Mouse (Mus musculus) heart, postnatal 4 days (tissue): ENCODE data around the gene Spire2. TPM values are rescaled to one million over a fixed set of nuclear protein-coding genes. Genes with fewer than 3 reads are reported as not detected.
"Not testable (repeated sequence)": the region's sequence is repeated elsewhere in the genome, so short reads cannot be mapped to it uniquely, and the experiment has no call there.

Experiments
- DNase-seq: peaks from one replicate; pipeline ENCODE4 v3.0.0; 2021
- total RNA-seq, 2 experiments: library from RNA; stranded (reverse); gene quantifications; 2 replicates each; pipeline ENCODE4 v1.2.3; 2021

Spire2 gene
- total RNA-seq, 2 experiments from 2014 or later: 0.38 to 0.61 TPM

GRCm38 (mm10) chr8:123384883-123385540 is 52.5 kb downstream of the Spire2 start:
- DNase-seq: peak; percentile 46

DNA sequence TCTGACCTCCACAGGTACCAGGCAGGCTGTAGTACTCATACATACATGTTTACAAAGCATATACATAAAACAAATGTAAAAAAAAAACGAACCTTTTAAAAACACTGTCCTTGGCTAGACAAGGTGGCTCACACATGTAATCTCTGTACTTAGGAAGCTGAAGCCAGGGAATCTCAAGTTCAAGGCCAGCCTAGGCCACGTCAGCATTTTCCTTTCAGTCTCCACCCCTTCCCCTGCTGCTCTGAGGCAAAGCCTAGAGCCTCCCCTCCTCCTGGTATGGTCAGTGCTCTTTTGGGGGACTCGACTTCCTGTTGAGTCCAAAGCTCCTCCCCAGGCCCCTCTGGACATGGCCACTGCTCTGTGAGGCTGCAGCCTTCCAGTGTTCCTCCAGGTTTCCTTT is 54.5 kb downstream of the Spire2 start:
- no peak for DNase-seq

- DNase-seq: no peak
These were observed 55.3 kb downstream of the Spire2 start for GRCm38 (mm10) chr8:123387801-123388200.

- DNase-seq: no peak
These were observed 56.5 kb downstream of the Spire2 start for GRCm38 (mm10) chr8:123389026-123389425.

DNA sequence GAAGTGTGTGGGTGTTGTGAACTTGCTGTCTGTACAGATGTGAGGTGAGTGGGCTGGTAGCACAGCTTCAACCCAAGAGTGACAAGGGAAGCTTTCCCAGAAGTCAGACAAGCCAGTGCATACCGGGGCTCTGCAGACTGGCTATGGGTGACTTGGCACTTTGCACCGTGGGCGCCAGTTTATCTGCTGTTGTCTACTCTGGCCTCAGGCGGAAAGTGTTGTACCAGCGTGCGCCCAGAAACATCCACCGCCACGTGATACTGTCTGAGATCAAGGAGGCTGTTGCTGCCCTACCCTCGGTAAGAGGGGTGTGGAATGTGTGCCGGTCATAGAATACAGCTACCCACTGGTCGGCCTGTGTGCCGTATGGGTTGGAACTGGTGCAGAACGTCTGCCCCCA is 65.8 kb downstream of the Spire2 start:
- DNase-seq: no peak

DNA sequence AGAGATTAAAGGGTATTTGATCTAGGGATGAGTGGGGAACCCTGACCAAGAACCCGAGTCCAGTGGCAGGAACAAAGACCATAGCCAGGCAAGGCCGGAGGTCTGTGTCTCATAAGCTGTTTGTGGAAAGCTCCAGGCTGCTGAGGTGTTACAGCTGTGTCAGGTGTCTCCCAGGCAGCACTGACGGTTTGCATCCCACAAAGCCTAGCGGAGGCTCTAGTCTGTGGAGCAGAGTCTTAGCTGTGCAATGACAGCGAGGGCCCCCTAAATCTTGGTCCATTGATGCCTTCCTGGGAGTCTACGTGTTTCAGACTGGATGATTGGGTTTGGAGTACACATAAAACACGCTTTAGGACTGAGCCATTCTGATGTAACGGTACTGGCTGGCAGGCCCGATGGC is 69.4 kb downstream of the Spire2 start:
- DNase-seq: no peak

- peak; percentile 66 for DNase-seq
These were observed 70.3 kb downstream of the Spire2 start for GRCm38 (mm10) chr8:123402730-123403326.

DNA sequence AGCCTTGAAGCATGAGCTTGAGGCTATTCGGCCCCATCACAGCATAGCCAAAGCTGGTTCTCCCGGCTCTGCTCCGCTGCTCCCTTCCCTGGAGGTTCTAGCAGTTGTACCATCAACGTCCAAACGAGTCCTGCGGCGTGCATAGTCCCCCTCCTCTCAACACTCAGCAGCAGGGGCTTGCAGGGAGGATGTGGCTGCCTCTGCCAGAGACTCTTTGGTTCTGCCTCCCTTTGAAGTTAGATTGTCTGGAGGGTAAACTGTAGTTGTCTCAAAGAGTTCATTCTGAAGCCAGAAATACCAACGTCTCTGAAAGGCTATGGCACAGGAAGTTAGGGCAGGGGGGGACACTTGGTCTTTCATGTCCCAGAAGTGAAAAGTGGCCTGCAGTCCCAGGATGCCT is 72.0 kb downstream of the Spire2 start:
- no peak for DNase-seq

DNA sequence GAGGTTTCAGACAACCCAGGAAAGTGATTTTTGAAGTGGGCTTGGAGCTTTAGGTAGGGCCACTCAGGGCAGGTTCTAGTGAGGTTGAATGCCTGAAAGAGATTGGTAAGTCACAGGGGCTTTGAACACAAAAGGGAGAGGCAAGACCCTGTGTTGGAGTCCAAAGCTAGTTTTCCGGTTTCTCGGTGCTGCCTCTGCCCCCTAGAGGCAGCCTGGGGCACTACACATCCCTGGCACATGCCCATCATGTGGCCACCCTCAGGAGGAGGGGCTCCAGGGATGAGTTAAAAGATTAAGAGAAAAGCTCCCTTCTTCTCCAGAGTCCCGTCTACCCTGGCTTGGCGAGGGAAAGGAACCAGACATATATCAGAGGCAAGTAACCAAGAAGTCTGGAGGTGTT is 74.3 kb downstream of the Spire2 start, which contains the start of gene Mc1r:
Mc1r (plus strand) TSS at position 322 of the 400 bp plus-strand sequence.
- DNase-seq: peak; percentile 75

DNA sequence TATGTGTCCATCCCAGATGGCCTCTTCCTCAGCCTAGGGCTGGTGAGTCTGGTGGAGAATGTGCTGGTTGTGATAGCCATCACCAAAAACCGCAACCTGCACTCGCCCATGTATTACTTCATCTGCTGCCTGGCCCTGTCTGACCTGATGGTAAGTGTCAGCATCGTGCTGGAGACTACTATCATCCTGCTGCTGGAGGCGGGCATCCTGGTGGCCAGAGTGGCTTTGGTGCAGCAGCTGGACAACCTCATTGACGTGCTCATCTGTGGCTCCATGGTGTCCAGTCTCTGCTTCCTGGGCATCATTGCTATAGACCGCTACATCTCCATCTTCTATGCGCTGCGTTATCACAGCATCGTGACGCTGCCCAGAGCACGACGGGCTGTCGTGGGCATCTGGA is 75.1 kb downstream of the Spire2 start:
- DNase-seq: no peak

DNA sequence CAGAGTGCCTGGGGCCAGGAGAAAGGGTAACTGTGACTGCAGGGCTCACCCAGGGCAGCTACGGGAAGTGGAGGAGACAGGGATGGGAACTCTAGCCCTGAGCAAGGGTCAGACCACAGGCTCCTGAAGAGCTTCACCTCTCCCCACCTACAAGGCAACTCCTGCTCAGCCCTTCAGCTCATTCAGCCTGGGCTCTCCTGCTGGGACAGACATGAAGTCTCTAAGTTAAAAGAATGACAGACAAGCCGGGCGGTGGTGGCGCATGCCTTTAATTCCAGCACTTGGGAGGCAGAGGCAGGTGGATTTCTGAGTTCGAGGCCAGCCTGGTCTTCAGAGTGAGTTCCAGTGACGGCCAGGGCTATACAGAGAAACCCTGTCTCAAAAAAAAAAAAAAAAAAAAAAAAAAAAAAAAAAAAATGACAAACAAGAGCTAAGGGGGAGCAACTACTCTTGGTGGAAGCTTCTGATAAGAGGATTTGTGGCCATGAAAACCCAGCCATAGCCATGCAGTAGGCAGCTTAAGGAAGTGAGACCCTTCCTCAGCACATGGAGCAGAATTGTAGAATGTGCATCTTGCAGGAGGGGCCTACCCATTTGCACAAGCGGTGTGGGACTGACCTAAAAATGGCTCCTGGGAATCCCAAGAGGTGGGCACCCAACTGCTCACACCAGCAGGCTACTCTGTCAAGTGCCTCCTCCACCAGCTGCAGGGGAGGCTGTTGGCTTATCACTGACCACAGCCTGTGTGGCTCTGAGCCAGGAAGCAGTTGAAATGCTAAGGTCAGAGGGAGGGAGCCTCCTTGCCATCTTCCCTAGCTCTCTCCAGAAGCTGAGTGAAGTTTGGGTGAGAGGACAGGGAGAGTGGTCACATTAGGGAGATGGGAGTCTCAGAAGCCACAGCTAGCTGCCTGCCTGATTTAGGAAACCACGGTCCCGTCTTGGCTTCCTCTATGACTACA is 76.4 kb downstream of the Spire2 start:
- DNase-seq: peak; percentile 43

- DNase-seq: peak; percentile 76
These were observed 77.6 kb downstream of the Spire2 start for GRCm38 (mm10) chr8:123410049-123410587.

GRCm38 (mm10) chr8:123410788-123411187 is 78.3 kb downstream of the Spire2 start:
- DNase-seq: no peak

DNA sequence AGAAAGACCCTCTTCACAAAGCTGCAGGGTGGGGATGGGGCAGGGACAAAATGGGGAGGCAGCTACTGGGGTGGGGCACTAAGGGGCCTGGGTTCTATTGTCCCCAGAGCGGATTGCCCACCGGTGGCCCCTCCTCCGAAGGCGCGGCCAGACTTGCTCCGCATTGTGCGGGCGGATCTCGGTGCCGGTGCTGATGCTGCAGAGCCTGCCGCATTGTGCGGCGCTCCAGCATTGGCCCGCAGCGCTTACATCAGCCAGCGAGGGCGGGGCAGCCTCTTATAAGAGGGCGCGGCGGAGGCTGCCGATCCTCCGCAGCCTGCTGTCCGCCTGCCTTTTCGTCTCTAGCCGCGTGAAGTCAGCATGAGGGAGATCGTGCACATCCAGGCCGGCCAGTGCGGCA is 78.7 kb downstream of the Spire2 start, which contains the start of gene Tubb3:
Tubb3 (plus strand) TSS at position 179 of the 400 bp plus-strand sequence.
- DNase-seq: peak; percentile 43

- DNase-seq: no peak
These were observed 79.3 kb downstream of the Spire2 start for GRCm38 (mm10) chr8:123411781-123412327.

- DNase-seq: no peak
These were observed 80.2 kb downstream of the Spire2 start for GRCm38 (mm10) chr8:123412560-123413170.

- DNase-seq: no peak
These were observed 81.7 kb downstream of the Spire2 start for GRCm38 (mm10) chr8:123414255-123414654.

- not testable (repeated sequence) for DNase-seq
These were observed 82.6 kb downstream of the Spire2 start for GRCm38 (mm10) chr8:123414997-123415696.

- DNase-seq: no peak
These were observed 83.7 kb downstream of the Spire2 start for GRCm38 (mm10) chr8:123415967-123416943.
